Mouse (Mus musculus): ENCODE data around the gene Rab23. TPM values are rescaled to one million over a fixed set of nuclear protein-coding genes. Genes with fewer than 3 reads are reported as not detected.
A peak's percentile ranks its signal among the peaks of the same experiment; 100 is the strongest.

Gene Rab23
- polyA plus RNA-seq, 1 experiment from 2014 or later = 17.0 TPM

- no peak overlapping the region for H3K4me2 ChIP-seq (replicated peaks; ENCODE audit: low read depth)
- no peaks in the 10 kb centered on the region for H3K4me1 ChIP-seq (replicated peaks; ENCODE audit: control insufficient read depth, insufficient read depth)
- no peak overlapping the region for H3K9ac ChIP-seq (ENCODE audit: low read length)
- WGBS = 8% methylated on average over 10 of the region's 10 CpGs
- H3K27ac ChIP-seq (replicated peaks) = no peak overlapping the region
- ATAC-seq (ENCODE audit: low FRiP score, low TSS enrichment) = peak; percentile 66
- peak; percentile 32 for DNase-seq (ENCODE audit: low spot score)
- TF ChIP-seq CTCF (IDR thresholded peaks at IDR 0.05; ENCODE audit: low read depth) (no peak), EP300 (optimal IDR thresholded peaks at IDR 0.05) (no peak)
- no peaks in the 10 kb centered on the region for H3K27me3 ChIP-seq (ENCODE audit: control insufficient read depth, insufficient read depth, low read length)
- no peak overlapping the region for H3K4me3 ChIP-seq (ENCODE audit: low read depth, low read length)
- H3K9me3 ChIP-seq (ENCODE audit: control insufficient read depth, low read length) = no peaks in the 10 kb centered on the region
- H3K36me3 ChIP-seq (ENCODE audit: control insufficient read depth, insufficient read depth, low read length) = no peaks in the 10 kb centered on the region
Observed at GRCm38 (mm10) chr1:33714796-33715195, 4.9 kb upstream of the Rab23 start.

GRCm38 (mm10) chr1:33717636-33718035 lies 2.1 kb upstream of the Rab23 start:
- WGBS = 88% methylated on average over 1 of the region's 1 CpGs
- no peak for DNase-seq (ENCODE audit: low spot score)

GRCm38 (mm10) chr1:33720231-33720630 lies 544 bp downstream of the Rab23 start:
- H3K4me3 ChIP-seq (ENCODE audit: low read depth, low read length) = peak overlapping the region; percentile 80
- H3K4me1 ChIP-seq (replicated peaks; ENCODE audit: control insufficient read depth, insufficient read depth) = no peaks in the 10 kb centered on the region
- TF ChIP-seq EP300 (optimal IDR thresholded peaks at IDR 0.05) = no peak
- no peak for TF ChIP-seq CTCF (IDR thresholded peaks at IDR 0.05; ENCODE audit: low read depth)
- H3K9me3 ChIP-seq (ENCODE audit: control insufficient read depth, low read length) = no peaks in the 10 kb centered on the region
- H3K9ac ChIP-seq (ENCODE audit: low read length) = peak overlapping the region; percentile 86
- ATAC-seq (ENCODE audit: low FRiP score, low TSS enrichment) (peak; percentile 49), DNase-seq (ENCODE audit: low spot score) (no peak)
- WGBS = under 1% methylated on average over 36 of the region's 41 CpGs
- peak overlapping the region; percentile 91 for H3K27ac ChIP-seq (replicated peaks)
- no peaks in the 10 kb centered on the region for H3K27me3 ChIP-seq (ENCODE audit: control insufficient read depth, insufficient read depth, low read length)
- peak overlapping the region; percentile 77 for H3K4me2 ChIP-seq (replicated peaks; ENCODE audit: low read depth)
- peaks cover 9% of the 10 kb centered on the region for H3K36me3 ChIP-seq (ENCODE audit: control insufficient read depth, insufficient read depth, low read length)

More at GRCm38 (mm10) chr1:33717636-33718035, 2.1 kb upstream of the Rab23 start:
- H3K36me3 ChIP-seq (ENCODE audit: control insufficient read depth, insufficient read depth, low read length) = no peaks in the 10 kb centered on the region
- TF ChIP-seq EP300 (optimal IDR thresholded peaks at IDR 0.05) = no peak
- TF ChIP-seq CTCF (IDR thresholded peaks at IDR 0.05; ENCODE audit: low read depth) = no peak
- H3K9ac ChIP-seq (ENCODE audit: low read length) = no peak overlapping the region
- no peak overlapping the region for H3K4me3 ChIP-seq (ENCODE audit: low read depth, low read length)
- no peaks in the 10 kb centered on the region for H3K27me3 ChIP-seq (ENCODE audit: control insufficient read depth, insufficient read depth, low read length)
- H3K4me1 ChIP-seq (replicated peaks; ENCODE audit: control insufficient read depth, insufficient read depth) = no peaks in the 10 kb centered on the region
- H3K9me3 ChIP-seq (ENCODE audit: control insufficient read depth, low read length) = no peaks in the 10 kb centered on the region
- no peak overlapping the region for H3K27ac ChIP-seq (replicated peaks)
- ATAC-seq (ENCODE audit: low FRiP score, low TSS enrichment) = no peak
- H3K4me2 ChIP-seq (replicated peaks; ENCODE audit: low read depth) = no peak overlapping the region

GRCm38 (mm10) chr1:33721020-33721419 lies 1.3 kb downstream of the Rab23 start:
- ATAC-seq (ENCODE audit: low FRiP score, low TSS enrichment) (no peak), DNase-seq (ENCODE audit: low spot score) (no peak)
- Histone ChIP-seq H3K4me2 (replicated peaks; ENCODE audit: low read depth) (peak overlapping the region; percentile 77; the same call in 1 of the 2 replicates), H3K4me1 (replicated peaks; ENCODE audit: control insufficient read depth, insufficient read depth) (no peaks in the 10 kb centered on the region), H3K27me3 (ENCODE audit: control insufficient read depth, insufficient read depth, low read length) (no peaks in the 10 kb centered on the region), H3K4me3 (ENCODE audit: low read depth, low read length) (no peak overlapping the region), H3K9ac (ENCODE audit: low read length) (no peak overlapping the region), H3K9me3 (ENCODE audit: control insufficient read depth, low read length) (no peaks in the 10 kb centered on the region), H3K27ac (replicated peaks) (no peak overlapping the region), H3K36me3 (ENCODE audit: control insufficient read depth, insufficient read depth, low read length) (peaks cover 9% of the 10 kb centered on the region)
- TF ChIP-seq CTCF (IDR thresholded peaks at IDR 0.05; ENCODE audit: low read depth) = no peak
- no peak for TF ChIP-seq EP300 (optimal IDR thresholded peaks at IDR 0.05)
- WGBS = 72% methylated on average over 7 of the region's 7 CpGs

- TF ChIP-seq CTCF (IDR thresholded peaks at IDR 0.05; ENCODE audit: low read depth) = no peak
- no peak for TF ChIP-seq EP300 (optimal IDR thresholded peaks at IDR 0.05)
- H3K9ac ChIP-seq (ENCODE audit: low read length) = no peak overlapping the region
- no peak for ATAC-seq (ENCODE audit: low FRiP score, low TSS enrichment)
- no peak overlapping the region for H3K4me2 ChIP-seq (replicated peaks; ENCODE audit: low read depth)
- 74% methylated on average over 6 of the region's 6 CpGs for WGBS
- no peak for DNase-seq (ENCODE audit: low spot score)
- H3K27me3 ChIP-seq (ENCODE audit: control insufficient read depth, insufficient read depth, low read length) = no peaks in the 10 kb centered on the region
- H3K4me3 ChIP-seq (ENCODE audit: low read depth, low read length) = no peak overlapping the region
- no peaks in the 10 kb centered on the region for H3K9me3 ChIP-seq (ENCODE audit: control insufficient read depth, low read length)
- H3K4me1 ChIP-seq (replicated peaks; ENCODE audit: control insufficient read depth, insufficient read depth) = no peaks in the 10 kb centered on the region
- H3K36me3 ChIP-seq (ENCODE audit: control insufficient read depth, insufficient read depth, low read length) = peaks cover 12% of the 10 kb centered on the region
- no peak overlapping the region for H3K27ac ChIP-seq (replicated peaks)
Observed at GRCm38 (mm10) chr1:33724516-33724915, 4.8 kb downstream of the Rab23 start.

- H3K4me3 ChIP-seq (ENCODE audit: low read depth, low read length) = no peak overlapping the region
- TF ChIP-seq EP300 (optimal IDR thresholded peaks at IDR 0.05) (no peak), CTCF (IDR thresholded peaks at IDR 0.05; ENCODE audit: low read depth) (no peak)
- no peak overlapping the region for H3K27ac ChIP-seq (replicated peaks)
- no peaks in the 10 kb centered on the region for H3K4me1 ChIP-seq (replicated peaks; ENCODE audit: control insufficient read depth, insufficient read depth)
- peaks cover 17% of the 10 kb centered on the region for H3K36me3 ChIP-seq (ENCODE audit: control insufficient read depth, insufficient read depth, low read length)
- no peak overlapping the region for H3K4me2 ChIP-seq (replicated peaks; ENCODE audit: low read depth)
- no peak overlapping the region for H3K9ac ChIP-seq (ENCODE audit: low read length)
- no peaks in the 10 kb centered on the region for H3K27me3 ChIP-seq (ENCODE audit: control insufficient read depth, insufficient read depth, low read length)
- ATAC-seq (ENCODE audit: low FRiP score, low TSS enrichment) (no peak), DNase-seq (ENCODE audit: low spot score) (no peak)
- 95% methylated on average over 5 of the region's 5 CpGs for WGBS
- H3K9me3 ChIP-seq (ENCODE audit: control insufficient read depth, low read length) = no peaks in the 10 kb centered on the region
Observed at GRCm38 (mm10) chr1:33725086-33725485, 5.4 kb downstream of the Rab23 start.

Data from stomach, postnatal 0 days (tissue).